Mouse (Mus musculus) midbrain, embryonic 13.5 days (tissue): ENCODE measurements around the gene Umod. TPM values are rescaled to one million over a fixed set of nuclear protein-coding genes. Genes with fewer than 3 reads are reported as not detected.
A peak's percentile ranks its signal among the peaks of the same experiment; 100 is the strongest.

Source experiments
- ATAC-seq: fragments of 200-750 bp; cut with Nextera tagmentation; 2 replicates; pipeline ENCODE4 v1.8.0; 2017; ENCODE audit warnings: mild to moderate bottlenecking, moderate TSS enrichment, moderate library complexity
- H3K27ac ChIP-seq: fragments of 300-500 bp; sonication (generic); 2 replicates; pipeline ENCODE4 v1.5.1; 2015; ENCODE audit warnings: inconsistent platforms, mild to moderate bottlenecking, moderate library complexity
- H3K27me3 ChIP-seq: fragments of 300-500 bp; sonication (generic); 2 replicates; pipeline ENCODE4 v1.6.1; 2015; ENCODE audit warnings: mild to moderate bottlenecking, inconsistent platforms
- H3K36me3 ChIP-seq: fragments of 300-500 bp; sonication (generic); 2 replicates; pipeline ENCODE4 v1.6.1; 2015; ENCODE audit warnings: mild to moderate bottlenecking, inconsistent platforms
- H3K4me1 ChIP-seq: fragments of 300-500 bp; sonication (generic); replicated peaks from 2 replicates; pipeline ENCODE4 v1.6.1; 2015; ENCODE audit warnings: inconsistent platforms
- H3K4me2 ChIP-seq: fragments of 300-500 bp; sonication (generic); replicated peaks from 2 replicates; pipeline ENCODE4 v1.6.1; 2015; ENCODE audit warnings: moderate library complexity, mild to moderate bottlenecking, inconsistent platforms
- H3K4me3 ChIP-seq: fragments of 300-500 bp; sonication (generic); replicated peaks from 2 replicates; pipeline ENCODE4 v1.5.1; 2015; ENCODE audit warnings: mild to moderate bottlenecking, inconsistent platforms
- H3K9ac ChIP-seq: fragments of 300-500 bp; sonication (generic); replicated peaks from 2 replicates; pipeline ENCODE4 v1.6.1; 2015; ENCODE audit warnings: mild to moderate bottlenecking, inconsistent platforms
- H3K9me3 ChIP-seq: fragments of 300-500 bp; sonication (generic); 2 replicates; pipeline ENCODE4 v1.6.1; 2016; ENCODE audit warnings: mild to moderate bottlenecking, inconsistent platforms
- WGBS: fragments of 180-500 bp; shearing (Covaris S2); methylation state at CpG from one replicate; pipeline ENCODE4 v1.1.7; 2015; 5-methylcytosine and 5-hydroxymethylcytosine counted together
- polyA plus RNA-seq: library from polyadenylated mRNA; unstranded; fragments of >200 nt; fragmentation: Nextera tagmentation; extraction: Ambion mirVana; gene quantifications from 2 replicates; pipeline ENCODE4 v1.2.1, GENCODE M21; 2015

Gene Umod
- polyA plus RNA-seq, 1 experiment from 2014 or later = not detected

DNA sequence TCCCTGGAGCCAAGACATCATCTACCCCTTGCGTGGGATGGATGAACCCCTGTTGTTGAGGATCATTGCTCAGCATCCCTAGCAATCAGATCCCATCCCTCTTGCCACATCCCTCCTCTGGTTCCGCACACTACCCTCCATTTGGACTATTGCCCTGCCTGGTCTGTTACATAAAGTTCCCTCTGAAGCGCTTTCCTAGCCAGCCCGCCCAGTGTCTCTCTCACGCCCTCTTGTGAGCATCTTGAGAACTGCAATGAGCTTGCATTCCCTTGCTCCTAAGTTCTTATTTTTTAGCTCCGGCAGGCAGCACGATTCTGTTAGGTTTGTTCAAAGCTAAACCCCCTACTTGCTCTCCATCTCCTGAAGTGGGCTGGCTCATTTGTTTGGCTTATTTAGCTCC, 34.0 kb upstream of the Umod start:
- H3K27ac ChIP-seq = no peak overlapping the region
- no peaks in the 10 kb centered on the region for H3K9me3 ChIP-seq
- no peak overlapping the region for H3K4me2 ChIP-seq
- H3K4me1 ChIP-seq = no peaks in the 10 kb centered on the region
- H3K36me3 ChIP-seq = no peaks in the 10 kb centered on the region
- 29% methylated on average over 7 of the region's 7 CpGs for WGBS
- ATAC-seq = 0 out of 2 replicates have a peak, but pooled peaks have one; percentile 24
- H3K4me3 ChIP-seq = no peak overlapping the region
- no peaks in the 10 kb centered on the region for H3K27me3 ChIP-seq
- H3K9ac ChIP-seq = no peak overlapping the region

DNA sequence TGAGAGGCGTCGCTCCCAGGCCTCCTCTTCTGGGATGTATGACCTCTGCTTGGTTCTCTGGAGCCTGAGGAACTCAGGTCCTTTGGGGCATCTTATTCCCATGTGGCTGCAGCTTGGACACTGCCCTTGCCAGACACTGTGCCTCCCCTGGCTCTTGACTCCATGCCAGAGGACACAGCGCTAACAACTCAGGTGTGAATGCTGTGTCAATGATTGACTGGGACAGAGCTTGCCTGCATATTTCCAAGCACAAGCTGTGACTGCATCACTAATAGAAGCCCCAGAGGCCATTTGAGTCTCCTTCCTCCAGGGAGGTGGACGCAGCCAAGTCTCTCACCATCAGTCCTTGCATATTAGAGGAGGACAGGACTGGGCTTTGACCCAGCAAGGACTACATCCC, 32.1 kb upstream of the Umod start:
- H3K4me1 ChIP-seq = no peaks in the 10 kb centered on the region
- no peak overlapping the region for H3K27ac ChIP-seq
- H3K4me3 ChIP-seq = no peak overlapping the region
- WGBS = 90% methylated on average over 4 of the region's 4 CpGs
- H3K36me3 ChIP-seq = no peaks in the 10 kb centered on the region
- H3K4me2 ChIP-seq = no peak overlapping the region
- no peaks in the 10 kb centered on the region for H3K9me3 ChIP-seq
- no peaks in the 10 kb centered on the region for H3K27me3 ChIP-seq
- ATAC-seq = no peak
- no peak overlapping the region for H3K9ac ChIP-seq

DNA sequence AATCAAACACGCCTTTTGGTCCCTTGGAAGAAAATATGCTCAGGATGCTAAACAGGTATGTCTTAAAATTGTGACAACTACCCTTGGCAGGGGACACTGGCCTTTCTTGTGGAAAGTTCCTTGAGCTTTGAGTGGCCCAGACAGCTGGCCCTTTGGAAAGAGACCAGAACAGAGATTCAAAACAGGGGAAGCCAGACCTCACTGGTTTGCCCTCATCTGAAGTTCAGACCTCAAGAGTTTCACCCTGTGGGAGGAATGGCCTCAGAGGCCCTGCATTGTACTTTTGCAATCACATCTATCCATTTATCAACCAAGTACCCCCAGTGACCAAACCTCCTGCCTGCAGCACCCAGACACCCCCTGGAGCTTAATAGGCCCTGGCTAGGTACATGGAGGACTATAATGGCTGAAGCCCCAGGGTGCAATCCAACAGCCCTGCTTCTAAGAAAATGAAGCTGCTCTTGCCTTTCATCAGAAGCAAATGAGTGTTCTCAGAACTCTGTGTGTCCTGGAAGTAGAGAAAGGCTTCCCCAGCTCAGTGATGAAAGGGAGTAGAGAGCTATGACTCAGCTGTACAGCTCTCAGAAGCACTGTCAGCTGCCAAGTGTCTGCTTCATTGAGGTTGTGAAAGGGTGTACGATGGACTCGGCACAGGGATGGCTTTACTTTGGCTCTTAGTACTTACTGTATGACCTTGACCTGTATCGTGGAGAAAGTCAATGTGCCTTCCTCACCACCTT, 11.1 kb upstream of the Umod start:
- no peak for ATAC-seq
- H3K4me2 ChIP-seq = no peak overlapping the region
- H3K27ac ChIP-seq = no peak overlapping the region
- 93% methylated on average over 4 of the region's 4 CpGs for WGBS
- no peak overlapping the region for H3K9ac ChIP-seq
- H3K4me1 ChIP-seq = no peaks in the 10 kb centered on the region
- no peak overlapping the region for H3K4me3 ChIP-seq
- H3K36me3 ChIP-seq = no peaks in the 10 kb centered on the region
- H3K9me3 ChIP-seq = no peaks in the 10 kb centered on the region
- H3K27me3 ChIP-seq = no peaks in the 10 kb centered on the region

DNA sequence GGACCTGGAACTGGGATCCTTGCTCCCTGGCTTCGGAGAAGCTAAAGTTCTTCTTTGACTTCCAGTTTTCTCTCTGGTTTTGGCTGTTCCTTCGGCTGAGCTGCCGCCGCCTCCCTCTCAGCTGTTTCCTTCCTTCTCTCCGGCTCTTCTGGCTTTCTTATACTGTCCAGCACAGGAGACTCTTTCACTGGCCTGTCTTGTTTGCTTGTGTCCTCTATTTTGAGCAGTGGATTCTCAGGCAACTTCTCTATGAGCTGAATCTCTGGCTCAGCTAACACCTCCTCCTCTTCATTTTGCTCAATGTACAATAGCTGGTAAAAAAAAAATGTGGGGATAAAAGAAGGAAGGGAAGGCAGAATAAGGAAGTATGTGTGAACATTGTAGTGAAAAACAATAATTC, 7.6 kb upstream of the Umod start:
- Histone ChIP-seq H3K9me3 (no peaks in the 10 kb centered on the region), H3K27ac (no peak overlapping the region), H3K27me3 (no peaks in the 10 kb centered on the region), H3K4me1 (no peaks in the 10 kb centered on the region), H3K9ac (no peak overlapping the region), H3K4me3 (no peak overlapping the region), H3K36me3 (no peaks in the 10 kb centered on the region), H3K4me2 (no peak overlapping the region)
- WGBS = 88% methylated on average over 5 of the region's 5 CpGs
- ATAC-seq = no peak

DNA sequence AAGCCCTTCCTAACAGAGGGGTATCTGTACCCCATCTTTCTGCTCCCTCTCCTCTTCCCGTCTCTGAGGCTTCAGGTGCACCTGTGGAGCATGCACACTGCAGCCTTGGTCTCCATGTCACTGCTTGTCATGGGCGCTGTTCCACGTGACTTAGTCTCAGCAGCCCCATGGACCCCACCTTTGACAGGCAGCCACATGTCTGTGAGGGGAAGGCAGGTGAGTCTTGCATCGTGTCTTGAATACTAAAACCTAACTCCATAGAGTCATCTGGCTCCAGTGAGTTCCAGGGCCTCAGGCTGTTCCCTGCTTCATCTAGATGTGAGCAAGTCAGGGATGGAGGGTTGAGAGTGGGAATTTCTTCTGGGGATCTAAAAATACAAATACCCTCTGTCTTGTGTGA, 5.1 kb upstream of the Umod start:
- Histone ChIP-seq H3K4me2 (no peak overlapping the region), H3K4me1 (no peaks in the 10 kb centered on the region), H3K27ac (no peak overlapping the region), H3K9ac (no peak overlapping the region), H3K4me3 (no peak overlapping the region), H3K9me3 (no peaks in the 10 kb centered on the region), H3K27me3 (no peaks in the 10 kb centered on the region), H3K36me3 (no peaks in the 10 kb centered on the region)
- ATAC-seq = no peak
- WGBS = 82% methylated on average over 4 of the region's 4 CpGs

DNA sequence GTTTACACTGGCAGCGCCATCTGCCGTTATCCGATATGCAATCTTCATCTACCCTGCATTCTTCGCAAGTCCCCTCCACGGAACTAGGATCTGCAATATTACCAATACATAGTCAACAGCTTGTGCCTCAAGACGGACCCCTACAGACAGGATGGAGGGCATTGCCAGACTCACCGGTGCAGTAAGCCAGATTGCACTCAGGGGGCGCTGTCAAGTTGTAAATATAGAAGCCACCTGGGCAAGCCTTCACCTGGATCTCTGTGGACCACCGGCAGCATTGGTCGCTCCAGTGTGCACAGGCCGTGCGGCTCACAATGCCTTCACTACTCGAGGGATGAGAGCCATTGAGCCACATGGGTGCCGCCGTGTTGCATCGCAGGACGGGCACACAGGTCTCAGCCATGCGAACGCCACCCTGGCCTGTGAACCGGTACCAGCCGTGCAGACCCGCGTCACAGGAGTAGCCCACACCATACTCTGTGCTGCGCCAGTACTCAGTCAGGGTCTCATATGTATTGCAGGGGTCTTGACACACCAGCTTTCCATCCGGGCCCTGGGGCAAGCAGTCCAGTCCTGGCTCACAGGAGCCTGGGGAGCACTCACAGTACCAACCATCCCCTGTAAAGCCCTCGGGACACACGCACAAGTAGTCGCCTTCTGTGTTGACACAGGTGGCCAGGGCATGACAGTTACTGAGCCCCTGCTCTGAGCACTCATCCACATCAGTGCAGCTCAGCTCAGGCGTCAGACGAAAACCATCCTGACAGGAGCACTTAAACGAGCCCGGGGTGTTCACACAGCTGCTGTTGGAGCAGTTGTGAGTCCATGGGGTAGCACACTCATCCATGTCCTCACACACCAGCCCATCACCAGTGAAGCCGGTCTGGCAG, 2.3 kb downstream of the Umod start:
- Histone ChIP-seq H3K4me2 (no peak overlapping the region), H3K27ac (no peak overlapping the region), H3K36me3 (no peaks in the 10 kb centered on the region), H3K4me3 (no peak overlapping the region), H3K4me1 (no peaks in the 10 kb centered on the region), H3K9ac (no peak overlapping the region), H3K27me3 (no peaks in the 10 kb centered on the region), H3K9me3 (no peaks in the 10 kb centered on the region)
- 81% methylated on average over 33 of the region's 33 CpGs for WGBS
- ATAC-seq = 0 out of 2 replicates have a peak, but pooled peaks have one; percentile 24

DNA sequence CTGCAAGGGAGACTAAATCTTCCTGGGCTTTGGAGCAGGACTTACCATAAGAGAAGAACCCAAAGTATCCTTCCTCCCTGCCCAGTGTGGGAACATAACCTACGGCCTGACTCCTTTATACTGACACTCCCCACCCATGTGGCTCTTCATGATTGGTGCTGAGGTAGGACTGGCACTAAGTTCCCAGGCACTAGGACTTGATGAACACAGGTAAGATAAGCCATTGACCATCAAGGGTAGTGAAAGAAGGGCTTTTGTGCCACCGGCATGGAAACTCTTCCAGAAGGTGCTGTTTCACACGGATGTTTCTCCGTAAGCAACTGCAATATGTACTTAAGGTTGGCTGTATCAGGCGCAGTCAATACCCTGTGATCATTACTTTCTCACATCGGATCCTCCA, 19.9 kb downstream of the Umod start, which contains the start of gene Gp2:
Gene Gp2, minus strand, starts transcription at position 101 of the 400 bp plus-strand sequence.
- ATAC-seq = no peak
- Histone ChIP-seq H3K4me3 (no peak within 1 kb of the TSS), H3K4me2 (no peak within 1 kb of the TSS), H3K36me3 (no peaks in the 10 kb centered on the region), H3K9me3 (no peaks in the 10 kb centered on the region), H3K27ac (no peak within 1 kb of the TSS), H3K27me3 (no peaks in the 10 kb centered on the region), H3K4me1 (no peaks in the 10 kb centered on the region), H3K9ac (no peak within 1 kb of the TSS)
- WGBS = 89% methylated on average over 6 of the region's 6 CpGs

DNA sequence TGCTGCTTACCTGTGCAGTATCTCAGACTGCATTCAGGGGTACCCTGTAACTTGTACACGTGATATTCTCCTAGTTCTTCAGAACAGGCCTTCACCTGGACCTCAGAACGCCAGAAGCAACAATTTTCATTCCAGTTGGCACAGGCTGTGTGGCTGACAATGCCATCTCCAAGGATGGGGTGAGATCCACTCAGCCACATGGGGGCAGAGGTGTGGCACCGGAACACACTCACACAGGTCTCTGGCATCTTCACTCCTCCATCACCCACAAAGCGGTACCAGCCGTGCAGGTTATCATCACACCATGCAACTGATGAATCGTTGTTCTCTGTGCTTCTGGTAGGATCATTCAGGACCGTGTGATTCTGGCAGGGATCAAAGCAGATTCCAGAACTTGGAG, 24.9 kb downstream of the Umod start:
- no peaks in the 10 kb centered on the region for H3K4me1 ChIP-seq
- 85% methylated on average over 7 of the region's 7 CpGs for WGBS
- H3K9me3 ChIP-seq = no peaks in the 10 kb centered on the region
- H3K36me3 ChIP-seq = no peaks in the 10 kb centered on the region
- H3K4me3 ChIP-seq = no peak overlapping the region
- no peaks in the 10 kb centered on the region for H3K27me3 ChIP-seq
- ATAC-seq = no peak
- no peak overlapping the region for H3K27ac ChIP-seq
- no peak overlapping the region for H3K9ac ChIP-seq
- H3K4me2 ChIP-seq = no peak overlapping the region

DNA sequence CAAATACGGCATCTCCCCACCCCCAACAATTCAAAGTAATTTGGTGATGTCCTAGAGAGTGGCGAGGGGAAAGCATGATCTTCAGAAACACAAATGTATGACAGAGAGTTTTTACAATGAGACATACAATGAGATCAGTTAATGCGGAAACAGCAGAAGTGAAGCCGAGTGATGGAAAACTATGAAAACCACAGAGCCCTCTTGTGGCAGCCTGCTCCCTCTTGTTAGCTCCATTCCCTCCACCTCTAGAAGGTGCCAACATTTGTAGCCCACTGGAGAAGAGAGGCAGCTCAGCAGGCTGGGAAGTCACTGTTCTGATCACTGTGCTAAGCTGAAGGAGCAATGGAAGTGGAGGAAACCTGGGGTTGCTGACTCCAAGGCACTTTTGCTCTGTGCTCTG, 35.2 kb downstream of the Umod start:
- H3K4me1 ChIP-seq = no peaks in the 10 kb centered on the region
- ATAC-seq = no peak
- H3K4me3 ChIP-seq = no peak overlapping the region
- no peak overlapping the region for H3K4me2 ChIP-seq
- no peaks in the 10 kb centered on the region for H3K27me3 ChIP-seq
- H3K36me3 ChIP-seq = no peaks in the 10 kb centered on the region
- H3K27ac ChIP-seq = no peak overlapping the region
- H3K9me3 ChIP-seq = no peaks in the 10 kb centered on the region
- no peak overlapping the region for H3K9ac ChIP-seq
- 65% methylated on average over 4 of the region's 4 CpGs for WGBS

DNA sequence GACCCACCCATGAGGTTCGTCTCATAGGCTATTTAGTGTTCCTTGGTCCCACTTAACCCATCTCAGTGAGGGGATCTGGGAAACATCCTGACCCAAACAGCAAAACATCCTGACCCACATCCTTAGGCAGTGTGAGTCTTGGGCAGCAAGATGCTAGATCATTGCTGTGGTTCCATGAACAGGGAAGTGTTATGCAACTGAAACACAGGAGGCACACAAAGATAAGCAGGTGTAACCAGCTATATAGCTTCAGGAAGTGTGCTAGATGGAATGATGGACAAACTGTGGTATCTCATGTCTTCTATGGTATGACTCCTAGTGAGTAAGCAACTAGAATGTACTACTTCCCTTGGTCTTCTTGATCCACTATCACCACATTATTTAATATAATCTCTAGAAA, 37.1 kb downstream of the Umod start:
- no peaks in the 10 kb centered on the region for H3K27me3 ChIP-seq
- H3K36me3 ChIP-seq = no peaks in the 10 kb centered on the region
- no peaks in the 10 kb centered on the region for H3K9me3 ChIP-seq
- ATAC-seq = no peak
- H3K4me2 ChIP-seq = no peak overlapping the region
- H3K27ac ChIP-seq = no peak overlapping the region
- WGBS = 87% methylated on average over 1 of the region's 1 CpGs
- no peak overlapping the region for H3K4me3 ChIP-seq
- no peak overlapping the region for H3K9ac ChIP-seq
- H3K4me1 ChIP-seq = no peaks in the 10 kb centered on the region

DNA sequence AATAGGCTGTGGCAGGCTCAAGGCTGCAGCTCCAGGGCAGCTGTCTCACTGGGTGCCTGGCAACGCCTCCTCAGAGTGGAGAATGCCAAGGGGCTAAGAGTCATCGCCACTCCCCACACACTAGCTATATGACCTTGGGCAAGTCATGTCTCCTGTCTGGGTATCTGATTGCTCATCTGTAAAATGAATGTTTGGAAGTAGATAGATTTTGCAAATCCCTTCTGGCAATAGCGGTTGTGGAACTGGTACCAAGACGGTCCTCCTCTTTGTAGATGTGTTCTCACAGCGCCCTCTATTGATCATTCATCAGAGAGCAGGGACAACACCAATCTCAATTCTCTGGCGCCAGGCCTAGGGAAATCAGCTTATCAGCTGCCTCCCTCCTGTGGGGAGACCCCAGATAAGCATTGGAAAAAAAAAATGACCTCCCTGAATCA, 51.9 kb downstream of the Umod start:
- WGBS = 12% methylated on average over 6 of the region's 6 CpGs
- ATAC-seq = peak; percentile 81

DNA sequence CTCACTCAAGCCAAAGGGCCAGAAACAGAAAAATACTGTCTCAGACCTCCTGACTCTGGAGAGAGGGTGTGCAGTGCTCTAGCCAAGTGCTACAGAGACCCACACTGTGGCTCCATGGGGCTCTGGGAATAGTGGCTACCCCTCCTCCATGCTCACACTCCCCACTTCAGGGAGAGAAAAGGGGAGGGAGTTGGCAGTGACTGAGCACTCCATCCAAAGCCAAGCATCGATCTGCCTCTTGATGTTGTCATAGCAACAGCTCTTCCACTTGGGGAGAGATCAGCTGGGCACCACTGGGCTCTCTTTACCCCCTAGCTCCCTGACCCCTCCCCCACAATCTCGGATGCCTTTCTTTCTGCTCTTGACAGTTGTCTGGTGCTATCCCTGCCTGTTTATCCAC, 58.4 kb downstream of the Umod start:
- Histone ChIP-seq H3K27me3 (no peaks in the 10 kb centered on the region), H3K4me2 (no peak overlapping the region), H3K9ac (no peak overlapping the region), H3K27ac (peak overlapping the region; percentile 52), H3K36me3 (no peaks in the 10 kb centered on the region), H3K4me3 (no peak overlapping the region), H3K9me3 (no peaks in the 10 kb centered on the region), H3K4me1 (peaks cover 9% of the 10 kb centered on the region)
- ATAC-seq = peak; percentile 96
- 3% methylated on average over 2 of the region's 2 CpGs for WGBS

More for the DNA sequence above, 51.9 kb downstream of the Umod start:
- H3K4me1 ChIP-seq = no peaks in the 10 kb centered on the region
- H3K4me2 ChIP-seq = no peak overlapping the region
- H3K4me3 ChIP-seq = no peak overlapping the region
- H3K27ac ChIP-seq = no peak overlapping the region
- no peak overlapping the region for H3K9ac ChIP-seq
- no peaks in the 10 kb centered on the region for H3K36me3 ChIP-seq
- no peaks in the 10 kb centered on the region for H3K9me3 ChIP-seq
- no peaks in the 10 kb centered on the region for H3K27me3 ChIP-seq
